Mouse (Mus musculus) liver, embryonic 14.5 days (tissue): ENCODE measurements at regions not wholly inside any gene's neighbourhood (a gene's known extent, or its start where the extent isn't known, plus 50 kb on each side); places are given as distances from the start of the nearest gene placed in this dataset.

Experiments
- CTCF ChIP-seq: IDR thresholded peaks from 2 replicates; pipeline ENCODE4 v1.5.1; 2016; ENCODE audit warnings: antibody characterized with exemption, low read depth, control low read depth
- EP300 ChIP-seq: IDR thresholded peaks from 2 replicates; pipeline ENCODE4 v1.6.1; 2016; ENCODE audit warnings: antibody characterized with exemption, low read depth

DNA sequence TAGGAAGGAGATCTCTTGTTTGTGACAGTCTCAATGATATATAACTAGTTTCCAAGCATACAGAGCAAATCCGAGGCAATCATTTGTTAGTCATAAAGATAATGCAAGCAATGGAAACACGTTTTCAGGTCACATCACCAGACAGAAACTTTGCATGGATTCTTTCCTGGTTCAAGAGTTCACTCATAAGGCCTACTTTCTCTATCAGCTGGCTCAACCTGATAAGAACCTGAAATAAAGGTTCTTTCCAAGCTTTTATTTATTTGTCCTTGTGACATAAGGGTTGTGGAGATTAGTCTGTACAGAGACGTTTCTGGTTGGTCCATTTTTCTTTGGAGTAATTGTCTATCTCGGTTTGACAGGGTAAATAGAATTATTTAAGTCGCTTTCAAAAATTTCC, 122.7 kb upstream of the Cdkn2b start:
- TF ChIP-seq CTCF (no peak), EP300 (no peak)
